Mouse (Mus musculus) midbrain, embryonic 16.5 days (tissue): ENCODE data around the gene Abce1. TPM values are rescaled to one million over a fixed set of nuclear protein-coding genes. Genes with fewer than 3 reads are reported as not detected.
"Not testable (repeated sequence)": the region's sequence is repeated elsewhere in the genome, so short reads cannot be mapped to it uniquely, and the experiment has no call there.

Source experiments
- ATAC-seq: fragments of 200-750 bp; cut with Nextera tagmentation; 2 replicates; pipeline ENCODE4 v1.8.0; 2017; ENCODE audit warnings: moderate TSS enrichment
- H3K27ac ChIP-seq: fragments of 300-500 bp; sonication (generic); 2 replicates; pipeline ENCODE4 v1.5.1; 2014; ENCODE audit warnings: mild to moderate bottlenecking, low read length, mixed read lengths
- H3K27me3 ChIP-seq: fragments of 300-500 bp; sonication (generic); 2 replicates; pipeline ENCODE4 v1.6.1; 2014; ENCODE audit warnings: low read depth, low read length, mixed read lengths; ENCODE audit not compliant: control insufficient read depth, insufficient read depth
- H3K36me3 ChIP-seq: fragments of 300-500 bp; sonication (generic); 2 replicates; pipeline ENCODE4 v1.6.1; 2014; ENCODE audit warnings: mild to moderate bottlenecking, low read length, moderate library complexity, mixed read lengths; ENCODE audit not compliant: control insufficient read depth, insufficient read depth
- H3K4me1 ChIP-seq: fragments of 300-500 bp; sonication (generic); 2 replicates; pipeline ENCODE4 v1.6.1; 2014; ENCODE audit warnings: mild to moderate bottlenecking, low read length, mixed read lengths; ENCODE audit not compliant: control insufficient read depth, insufficient read depth
- H3K4me2 ChIP-seq: fragments of 300-500 bp; sonication (generic); 2 replicates; pipeline ENCODE4 v1.6.1; 2014; ENCODE audit warnings: mild to moderate bottlenecking, low read length, mixed read lengths
- H3K4me3 ChIP-seq: fragments of 300-500 bp; sonication (generic); 2 replicates; pipeline ENCODE4 v1.5.1; 2014; ENCODE audit warnings: low read depth, mild to moderate bottlenecking, low read length, moderate library complexity, mixed read lengths
- H3K9ac ChIP-seq: fragments of 300-500 bp; sonication (generic); 2 replicates; pipeline ENCODE4 v1.6.1; 2014; ENCODE audit warnings: low read depth, low read length, mixed read lengths
- H3K9me3 ChIP-seq: fragments of 300-500 bp; sonication (generic); replicated peaks from 2 replicates; pipeline ENCODE4 v1.6.1; 2014; ENCODE audit warnings: mild to moderate bottlenecking, low read length, mixed read lengths; ENCODE audit not compliant: control insufficient read depth, poor library complexity, severe bottlenecking
- WGBS: fragments of 180-500 bp; shearing (Covaris S2); extraction: QIAGEN DNeasy Blood & Tissue Kit; methylation state at CpG from one replicate; pipeline ENCODE4 v1.1.7; 2014; 5-methylcytosine and 5-hydroxymethylcytosine counted together
- polyA plus RNA-seq: library from polyadenylated mRNA; unstranded; fragments of >200 nt; fragmentation: Nextera tagmentation; extraction: Ambion mirVana; gene quantifications from 2 replicates; pipeline ENCODE4 v1.2.1, GENCODE M21; 2015

Abce1 gene
- polyA plus RNA-seq, 1 experiment from 2014 or later = 81.3 TPM

GRCm38 (mm10) chr8:79712676-79713075, 1.1 kb upstream of the Abce1 start:
- no peaks in the 10 kb centered on the region for H3K27me3 ChIP-seq
- H3K4me2 ChIP-seq = peak overlapping the region; percentile 47
- WGBS = 64% methylated on average over 5 of the region's 6 CpGs
- no peaks in the 10 kb centered on the region for H3K9me3 ChIP-seq
- H3K36me3 ChIP-seq = peaks cover 5% of the 10 kb centered on the region; the same call in 1 of the 2 replicates
- peaks cover 15% of the 10 kb centered on the region for H3K4me1 ChIP-seq
- H3K4me3 ChIP-seq = no peak overlapping the region
- no peak overlapping the region for H3K9ac ChIP-seq
- no peak overlapping the region for H3K27ac ChIP-seq
- ATAC-seq = no peak

- H3K36me3 ChIP-seq = peaks cover 20% of the 10 kb centered on the region
- H3K4me3 ChIP-seq = no peak overlapping the region
- WGBS = 99% methylated on average over 3 of the region's 3 CpGs
- no peaks in the 10 kb centered on the region for H3K9me3 ChIP-seq
- peaks cover 5% of the 10 kb centered on the region for H3K4me1 ChIP-seq
- ATAC-seq = no peak
- no peak overlapping the region for H3K4me2 ChIP-seq
- H3K27ac ChIP-seq = no peak overlapping the region
- H3K27me3 ChIP-seq = no peaks in the 10 kb centered on the region
- no peak overlapping the region for H3K9ac ChIP-seq
These were observed 4.9 kb downstream of the Abce1 start for GRCm38 (mm10) chr8:79706687-79707086.

GRCm38 (mm10) chr8:79692531-79692930, 19.0 kb downstream of the Abce1 start:
- 87% methylated on average over 2 of the region's 2 CpGs for WGBS
- H3K36me3 ChIP-seq = peaks cover 46% of the 10 kb centered on the region

GRCm38 (mm10) chr8:79685927-79686326, 25.6 kb downstream of the Abce1 start:
- H3K27me3 ChIP-seq, H3K27ac ChIP-seq, H3K4me3 ChIP-seq, H3K9me3 ChIP-seq, H3K4me2 ChIP-seq, H3K4me1 ChIP-seq, H3K9ac ChIP-seq, ATAC-seq: not testable (repeated sequence)
- WGBS = 90% methylated on average over 5 of the region's 5 CpGs
- peaks cover 53% of the 10 kb centered on the region for H3K36me3 ChIP-seq

More at GRCm38 (mm10) chr8:79692531-79692930, 19.0 kb downstream of the Abce1 start:
- Histone ChIP-seq H3K4me1 (no peaks in the 10 kb centered on the region), H3K27me3 (no peaks in the 10 kb centered on the region), H3K4me3 (no peak overlapping the region), H3K9ac (no peak overlapping the region), H3K9me3 (no peaks in the 10 kb centered on the region), H3K4me2 (no peak overlapping the region), H3K27ac (no peak overlapping the region)
- no peak for ATAC-seq

- Histone ChIP-seq H3K9ac (peak overlapping the region; percentile 34; the same call in 1 of the 2 replicates), H3K36me3 (peaks cover 22% of the 10 kb centered on the region)
- peak; percentile 66; the same call in 1 of the 2 replicates for ATAC-seq
These were observed 30.6 kb downstream of the Abce1 start for GRCm38 (mm10) chr8:79680965-79681364.

GRCm38 (mm10) chr8:79680555-79680954, 31.0 kb downstream of the Abce1 start:
- Histone ChIP-seq H3K27me3 (no peaks in the 10 kb centered on the region), H3K9me3 (no peaks in the 10 kb centered on the region), H3K4me1 (peaks cover 3% of the 10 kb centered on the region; the same call in 1 of the 2 replicates), H3K36me3 (peaks cover 19% of the 10 kb centered on the region), H3K4me3 (peak overlapping the region; percentile 28), H3K4me2 (peak overlapping the region; percentile 50), H3K9ac (peak overlapping the region; percentile 34; the same call in 1 of the 2 replicates), H3K27ac (no peak overlapping the region)
- 11% methylated on average over 34 of the region's 34 CpGs for WGBS
- ATAC-seq = no peak

More at GRCm38 (mm10) chr8:79680965-79681364, 30.6 kb downstream of the Abce1 start:
- peaks cover 3% of the 10 kb centered on the region; the same call in 1 of the 2 replicates for H3K4me1 ChIP-seq
- H3K27ac ChIP-seq = no peak overlapping the region
- H3K4me2 ChIP-seq = peak overlapping the region; percentile 50
- WGBS = 56% methylated on average over 2 of the region's 2 CpGs
- no peaks in the 10 kb centered on the region for H3K9me3 ChIP-seq
- peak overlapping the region; percentile 28 for H3K4me3 ChIP-seq
- H3K27me3 ChIP-seq = no peaks in the 10 kb centered on the region

GRCm38 (mm10) chr8:79680083-79680482, 31.5 kb downstream of the Abce1 start:
- ATAC-seq, H3K4me1 ChIP-seq, H3K9me3 ChIP-seq, H3K27me3 ChIP-seq, H3K27ac ChIP-seq, H3K4me3 ChIP-seq, H3K9ac ChIP-seq: not testable (repeated sequence)
- Histone ChIP-seq H3K36me3 (peaks cover 18% of the 10 kb centered on the region), H3K4me2 (peak overlapping the region; percentile 50; the same call in 1 of the 2 replicates)
- WGBS = 47% methylated on average over 10 of the region's 10 CpGs

GRCm38 (mm10) chr8:79679005-79679404, 32.5 kb downstream of the Abce1 start:
- Histone ChIP-seq H3K27me3 (no peaks in the 10 kb centered on the region), H3K9ac (no peak overlapping the region), H3K4me1 (peaks cover 3% of the 10 kb centered on the region; the same call in 1 of the 2 replicates), H3K4me2 (no peak overlapping the region), H3K4me3 (no peak overlapping the region), H3K36me3 (peaks cover 12% of the 10 kb centered on the region), H3K9me3 (no peaks in the 10 kb centered on the region), H3K27ac (no peak overlapping the region)
- 66% methylated on average over 5 of the region's 5 CpGs for WGBS
- ATAC-seq = no peak

GRCm38 (mm10) chr8:79676461-79676860, 35.1 kb downstream of the Abce1 start:
- Histone ChIP-seq H3K9me3 (no peaks in the 10 kb centered on the region), H3K27me3 (no peaks in the 10 kb centered on the region), H3K27ac (no peak overlapping the region), H3K9ac (no peak overlapping the region), H3K4me3 (no peak overlapping the region), H3K36me3 (peaks cover 15% of the 10 kb centered on the region), H3K4me1 (peaks cover 3% of the 10 kb centered on the region; the same call in 1 of the 2 replicates), H3K4me2 (no peak overlapping the region)
- no peak for ATAC-seq
- 89% methylated on average over 4 of the region's 4 CpGs for WGBS
